Mouse (Mus musculus): ENCODE results near the gene Apoc3.

DNA sequence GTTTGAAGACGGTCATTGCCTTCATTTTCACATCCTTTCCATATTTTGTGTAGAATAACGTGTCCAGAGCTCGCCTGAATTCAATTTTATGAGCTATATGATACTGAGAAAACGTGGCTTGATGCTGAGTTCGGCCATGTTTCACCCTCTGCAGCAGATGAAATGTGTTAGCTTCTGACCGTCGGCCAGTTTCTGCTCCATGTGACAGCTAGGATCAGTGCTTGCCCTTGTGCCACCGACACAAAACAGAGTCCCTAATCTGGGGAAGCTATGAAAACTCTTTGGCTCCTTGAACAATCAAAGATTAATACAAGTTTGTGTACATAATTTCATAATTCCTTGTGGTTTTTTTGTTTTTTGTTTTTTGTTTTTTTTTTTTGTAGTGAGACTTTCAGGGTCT is 44.2 kb downstream of the Apoc3 start:
- TF ChIP-seq CTCF (IDR thresholded peaks at IDR 0.05; ENCODE audit: borderline replicate concordance, extremely low read depth, insufficient read depth, insufficient read length) (no peak), POLR2A (IDR thresholded peaks at IDR 0.05; ENCODE audit: borderline replicate concordance, extremely low read depth, insufficient read depth, insufficient read length, poor library complexity, severe bottlenecking) (no peak)

Measured in brain, embryonic 14.5 days (tissue).